Mouse (Mus musculus): ENCODE measurements around the gene Tmem242. TPM values are rescaled to one million over a fixed set of nuclear protein-coding genes. Genes with fewer than 3 reads are reported as not detected.

Tmem242 gene
- polyA plus RNA-seq, 1 experiment from 2014 or later = 140 TPM

GRCm38 (mm10) chr17:5400435-5401090 lies 39.5 kb downstream of the Tmem242 start:
- 61% methylated on average over 14 of the region's 14 CpGs for WGBS
- Histone ChIP-seq H3K27me3 (ENCODE audit: control insufficient read depth, insufficient read depth, low read length) (no peaks in the 10 kb centered on the region), H3K36me3 (ENCODE audit: control insufficient read depth, insufficient read depth, low read length) (no peaks in the 10 kb centered on the region), H3K4me1 (ENCODE audit: control insufficient read depth, insufficient read depth, low read length) (no peaks in the 10 kb centered on the region), H3K4me3 (ENCODE audit: low read depth, low read length) (no peak overlapping the region), H3K9ac (replicated peaks; ENCODE audit: low read depth, low read length) (no peak overlapping the region), H3K4me2 (replicated peaks; ENCODE audit: low read depth, low read length) (no peak overlapping the region), H3K27ac (ENCODE audit: low read length) (no peak overlapping the region), H3K9me3 (ENCODE audit: control insufficient read depth, low read depth, low read length) (no peaks in the 10 kb centered on the region)
- ATAC-seq (ENCODE audit: insufficient number of reproducible peaks, insufficient read depth, low FRiP score, low read depth) = no peak

- H3K9me3 ChIP-seq (ENCODE audit: control insufficient read depth, low read depth, low read length) = no peaks in the 10 kb centered on the region
- 30% methylated on average over 33 of the region's 33 CpGs for WGBS
- H3K4me3 ChIP-seq (ENCODE audit: low read depth, low read length) = no peak overlapping the region
- H3K27me3 ChIP-seq (ENCODE audit: control insufficient read depth, insufficient read depth, low read length) = no peaks in the 10 kb centered on the region
- H3K4me1 ChIP-seq (ENCODE audit: control insufficient read depth, insufficient read depth, low read length) = no peaks in the 10 kb centered on the region
- H3K4me2 ChIP-seq (replicated peaks; ENCODE audit: low read depth, low read length) = no peak overlapping the region
- H3K36me3 ChIP-seq (ENCODE audit: control insufficient read depth, insufficient read depth, low read length) = no peaks in the 10 kb centered on the region
- no peak overlapping the region for H3K27ac ChIP-seq (ENCODE audit: low read length)
- H3K9ac ChIP-seq (replicated peaks; ENCODE audit: low read depth, low read length) = no peak overlapping the region
- 0 out of 2 replicates have a peak, but pooled peaks have one; percentile 29 for ATAC-seq (ENCODE audit: insufficient number of reproducible peaks, insufficient read depth, low FRiP score, low read depth)
These were observed 42.7 kb downstream of the Tmem242 start for GRCm38 (mm10) chr17:5397148-5398007.

GRCm38 (mm10) chr17:5396213-5396612 lies 43.8 kb downstream of the Tmem242 start:
- Histone ChIP-seq H3K4me1 (ENCODE audit: control insufficient read depth, insufficient read depth, low read length) (no peaks in the 10 kb centered on the region), H3K27ac (ENCODE audit: low read length) (no peak overlapping the region), H3K4me2 (replicated peaks; ENCODE audit: low read depth, low read length) (no peak overlapping the region), H3K36me3 (ENCODE audit: control insufficient read depth, insufficient read depth, low read length) (no peaks in the 10 kb centered on the region), H3K9ac (replicated peaks; ENCODE audit: low read depth, low read length) (no peak overlapping the region), H3K27me3 (ENCODE audit: control insufficient read depth, insufficient read depth, low read length) (no peaks in the 10 kb centered on the region), H3K4me3 (ENCODE audit: low read depth, low read length) (no peak overlapping the region), H3K9me3 (ENCODE audit: control insufficient read depth, low read depth, low read length) (no peaks in the 10 kb centered on the region)
- 75% methylated on average over 5 of the region's 5 CpGs for WGBS
- no peak for ATAC-seq (ENCODE audit: insufficient number of reproducible peaks, insufficient read depth, low FRiP score, low read depth)

GRCm38 (mm10) chr17:5395454-5396205 lies 44.4 kb downstream of the Tmem242 start:
- Histone ChIP-seq H3K9me3 (ENCODE audit: control insufficient read depth, low read depth, low read length) (no peaks in the 10 kb centered on the region), H3K4me1 (ENCODE audit: control insufficient read depth, insufficient read depth, low read length) (no peaks in the 10 kb centered on the region), H3K9ac (replicated peaks; ENCODE audit: low read depth, low read length) (no peak overlapping the region), H3K36me3 (ENCODE audit: control insufficient read depth, insufficient read depth, low read length) (no peaks in the 10 kb centered on the region), H3K4me3 (ENCODE audit: low read depth, low read length) (no peak overlapping the region), H3K4me2 (replicated peaks; ENCODE audit: low read depth, low read length) (no peak overlapping the region), H3K27me3 (ENCODE audit: control insufficient read depth, insufficient read depth, low read length) (no peaks in the 10 kb centered on the region), H3K27ac (ENCODE audit: low read length) (no peak overlapping the region)
- 88% methylated on average over 16 of the region's 16 CpGs for WGBS
- ATAC-seq (ENCODE audit: insufficient number of reproducible peaks, insufficient read depth, low FRiP score, low read depth) = no peak

GRCm38 (mm10) chr17:5390682-5391081 lies 49.4 kb downstream of the Tmem242 start:
- H3K27ac ChIP-seq (ENCODE audit: low read length) = no peak overlapping the region
- H3K36me3 ChIP-seq (ENCODE audit: control insufficient read depth, insufficient read depth, low read length) = no peaks in the 10 kb centered on the region
- H3K4me1 ChIP-seq (ENCODE audit: control insufficient read depth, insufficient read depth, low read length) = no peaks in the 10 kb centered on the region
- H3K27me3 ChIP-seq (ENCODE audit: control insufficient read depth, insufficient read depth, low read length) = no peaks in the 10 kb centered on the region
- H3K4me3 ChIP-seq (ENCODE audit: low read depth, low read length) = no peak overlapping the region
- no peaks in the 10 kb centered on the region for H3K9me3 ChIP-seq (ENCODE audit: control insufficient read depth, low read depth, low read length)
- H3K9ac ChIP-seq (replicated peaks; ENCODE audit: low read depth, low read length) = no peak overlapping the region
- WGBS = 64% methylated on average over 10 of the region's 10 CpGs
- no peak overlapping the region for H3K4me2 ChIP-seq (replicated peaks; ENCODE audit: low read depth, low read length)
- ATAC-seq (ENCODE audit: insufficient number of reproducible peaks, insufficient read depth, low FRiP score, low read depth) = no peak

- no peak overlapping the region for H3K9ac ChIP-seq (replicated peaks; ENCODE audit: low read depth, low read length)
- 76% methylated on average over 3 of the region's 3 CpGs for WGBS
- no peaks in the 10 kb centered on the region for H3K9me3 ChIP-seq (ENCODE audit: control insufficient read depth, low read depth, low read length)
- no peaks in the 10 kb centered on the region for H3K4me1 ChIP-seq (ENCODE audit: control insufficient read depth, insufficient read depth, low read length)
- no peak overlapping the region for H3K4me3 ChIP-seq (ENCODE audit: low read depth, low read length)
- H3K27me3 ChIP-seq (ENCODE audit: control insufficient read depth, insufficient read depth, low read length) = no peaks in the 10 kb centered on the region
- no peak overlapping the region for H3K4me2 ChIP-seq (replicated peaks; ENCODE audit: low read depth, low read length)
- no peak for ATAC-seq (ENCODE audit: insufficient number of reproducible peaks, insufficient read depth, low FRiP score, low read depth)
- no peak overlapping the region for H3K27ac ChIP-seq (ENCODE audit: low read length)
- H3K36me3 ChIP-seq (ENCODE audit: control insufficient read depth, insufficient read depth, low read length) = no peaks in the 10 kb centered on the region
These were observed 51.7 kb downstream of the Tmem242 start for GRCm38 (mm10) chr17:5388351-5388750.

- no peak overlapping the region for H3K27ac ChIP-seq (ENCODE audit: low read length)
- no peak overlapping the region for H3K4me3 ChIP-seq (ENCODE audit: low read depth, low read length)
- 81% methylated on average over 12 of the region's 12 CpGs for WGBS
- H3K9me3 ChIP-seq (ENCODE audit: control insufficient read depth, low read depth, low read length) = no peaks in the 10 kb centered on the region
- H3K9ac ChIP-seq (replicated peaks; ENCODE audit: low read depth, low read length) = no peak overlapping the region
- H3K4me1 ChIP-seq (ENCODE audit: control insufficient read depth, insufficient read depth, low read length) = no peaks in the 10 kb centered on the region
- ATAC-seq (ENCODE audit: insufficient number of reproducible peaks, insufficient read depth, low FRiP score, low read depth) = no peak
- no peak overlapping the region for H3K4me2 ChIP-seq (replicated peaks; ENCODE audit: low read depth, low read length)
- H3K36me3 ChIP-seq (ENCODE audit: control insufficient read depth, insufficient read depth, low read length) = no peaks in the 10 kb centered on the region
- no peaks in the 10 kb centered on the region for H3K27me3 ChIP-seq (ENCODE audit: control insufficient read depth, insufficient read depth, low read length)
These were observed 53.0 kb downstream of the Tmem242 start for GRCm38 (mm10) chr17:5386885-5387545.

- no peak for ATAC-seq (ENCODE audit: insufficient number of reproducible peaks, insufficient read depth, low FRiP score, low read depth)
- no peaks in the 10 kb centered on the region for H3K4me1 ChIP-seq (ENCODE audit: control insufficient read depth, insufficient read depth, low read length)
- no peak overlapping the region for H3K27ac ChIP-seq (ENCODE audit: low read length)
- no peak overlapping the region for H3K9ac ChIP-seq (replicated peaks; ENCODE audit: low read depth, low read length)
- H3K4me2 ChIP-seq (replicated peaks; ENCODE audit: low read depth, low read length) = no peak overlapping the region
- no peak overlapping the region for H3K4me3 ChIP-seq (ENCODE audit: low read depth, low read length)
- H3K36me3 ChIP-seq (ENCODE audit: control insufficient read depth, insufficient read depth, low read length) = no peaks in the 10 kb centered on the region
- H3K27me3 ChIP-seq (ENCODE audit: control insufficient read depth, insufficient read depth, low read length) = no peaks in the 10 kb centered on the region
- H3K9me3 ChIP-seq (ENCODE audit: control insufficient read depth, low read depth, low read length) = no peaks in the 10 kb centered on the region
- 68% methylated on average over 1 of the region's 1 CpGs for WGBS
These were observed 54.4 kb downstream of the Tmem242 start for GRCm38 (mm10) chr17:5385694-5386093.
